Mouse (Mus musculus) kidney, postnatal 0 days (tissue): ENCODE data around the gene Lypla2. TPM values are rescaled to one million over a fixed set of nuclear protein-coding genes. Genes with fewer than 3 reads are reported as not detected.

ENCODE experiments used
- ATAC-seq: fragments of 200-750 bp; cut with Nextera tagmentation; replicated peaks from 2 replicates; pipeline ENCODE4 v1.8.0; 2017; ENCODE audit warnings: low read depth, moderate number of reproducible peaks, moderate TSS enrichment, moderate library complexity; ENCODE audit not compliant: low FRiP score
- DNase-seq: peaks from one replicate; pipeline ENCODE4 v3.0.0-alpha.2; 2016; ENCODE audit warnings: low spot score
- H3K27ac ChIP-seq: fragments of 300-500 bp; sonication (generic); 2 replicates; pipeline ENCODE4 v1.5.1; 2014; ENCODE audit warnings: mild to moderate bottlenecking
- H3K27me3 ChIP-seq: fragments of 300-500 bp; sonication (generic); 2 replicates; pipeline ENCODE4 v1.6.1; 2014; ENCODE audit warnings: low read length, mixed read lengths; ENCODE audit not compliant: insufficient read depth
- H3K36me3 ChIP-seq: fragments of 300-500 bp; sonication (generic); 2 replicates; pipeline ENCODE4 v1.6.1; 2014; ENCODE audit warnings: low read length, mixed read lengths; ENCODE audit not compliant: insufficient read depth
- H3K4me1 ChIP-seq: fragments of 300-500 bp; sonication (generic); replicated peaks from 2 replicates; pipeline ENCODE4 v1.6.1; 2014; ENCODE audit warnings: antibody characterized with exemption, low read length, mixed read lengths; ENCODE audit not compliant: insufficient read depth
- H3K4me2 ChIP-seq: fragments of 300-500 bp; sonication (generic); 2 replicates; pipeline ENCODE4 v1.6.1; 2014; ENCODE audit warnings: mild to moderate bottlenecking, low read length, moderate library complexity, mixed read lengths
- H3K4me3 ChIP-seq: fragments of 300-500 bp; sonication (generic); replicated peaks from 2 replicates; pipeline ENCODE4 v1.5.1; 2014; ENCODE audit warnings: low read depth, low read length
- H3K9ac ChIP-seq: fragments of 300-500 bp; sonication (generic); 2 replicates; pipeline ENCODE4 v1.6.1; 2014; ENCODE audit warnings: low read depth, low read length
- H3K9me3 ChIP-seq: fragments of 300-500 bp; sonication (generic); replicated peaks from 2 replicates; pipeline ENCODE4 v1.6.1; 2016; ENCODE audit warnings: low read length, inconsistent platforms, mixed read lengths
- CTCF ChIP-seq: IDR thresholded peaks from 2 replicates; pipeline ENCODE4 v1.5.1; 2016; ENCODE audit warnings: antibody characterized with exemption, low read depth, mild to moderate bottlenecking, moderate library complexity
- WGBS: fragments of 180-500 bp; shearing (Covaris S2); extraction: QIAGEN DNeasy Blood & Tissue Kit; methylation state at CpG from one replicate; pipeline ENCODE4 v1.1.7; 2014; 5-methylcytosine and 5-hydroxymethylcytosine counted together
- polyA plus RNA-seq: library from polyadenylated mRNA; unstranded; fragments of >200 nt; fragmentation: Nextera tagmentation; extraction: Ambion mirVana; gene quantifications from 2 replicates; pipeline ENCODE4 v1.2.1, GENCODE M21; 2015

The Lypla2 gene
- 117 and 123 TPM in 2 replicates for polyA plus RNA-seq

- H3K9me3 ChIP-seq, result no peaks in the 10 kb centered on the region
- no peaks in the 10 kb centered on the region for H3K27me3 ChIP-seq
- 1% methylated on average over 19 of the region's 19 CpGs for WGBS
- peaks cover 46% of the 10 kb centered on the region for H3K36me3 ChIP-seq
- peak within 1 kb of the TSS; percentile 91 for H3K4me3 ChIP-seq
- H3K4me1 ChIP-seq, result peaks cover 16% of the 10 kb centered on the region
- peak within 1 kb of the TSS; percentile 85 for H3K9ac ChIP-seq
- peak within 1 kb of the TSS; percentile 92 for H3K4me2 ChIP-seq
- DNase-seq (peak; percentile 91), ATAC-seq (peak; percentile 65)
- TF ChIP-seq CTCF, result peak; percentile 8; the same call in 1 of the 2 replicates
- H3K27ac ChIP-seq, result peak within 1 kb of the TSS; percentile 71
These were observed at the start of gene Lypla2 for GRCm38 (mm10) chr4:135972556-135972906. Gene Lypla2 (minus strand): TSS chr4:135972626.

DNA sequence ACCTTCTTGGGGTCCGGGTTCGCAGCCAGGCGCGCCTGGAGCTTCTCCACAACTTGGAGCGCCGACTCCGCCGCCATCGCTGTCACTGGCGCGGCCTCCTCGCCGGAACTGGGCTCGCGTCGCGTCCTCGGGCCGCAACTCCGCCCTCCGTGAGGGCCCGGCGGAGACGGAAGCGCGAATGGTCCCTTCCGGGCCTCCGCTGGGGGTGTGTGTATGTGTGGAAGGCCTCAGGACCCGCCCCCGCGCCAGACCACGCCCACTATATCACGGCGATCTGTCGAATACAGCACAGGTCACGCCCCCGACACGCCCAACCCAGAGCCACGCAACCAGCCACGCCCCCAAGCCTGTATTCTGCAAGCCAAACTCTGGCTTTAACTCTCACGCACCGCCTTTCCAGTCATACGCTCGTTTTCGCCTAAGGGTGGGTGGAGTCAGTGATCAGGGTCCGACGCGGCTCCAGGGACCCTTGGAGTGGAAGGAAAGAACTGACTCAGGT is 49.2 kb upstream of the Lypla2 start, which contains the start of gene Eloa:
Eloa (minus strand) TSS at position 215 of the 499 bp plus-strand sequence.
- peak; percentile 16; the same call in 1 of the 2 replicates for TF ChIP-seq CTCF
- peak; percentile 98 for ATAC-seq
- no peaks in the 10 kb centered on the region for H3K36me3 ChIP-seq
- peaks cover 8% of the 10 kb centered on the region; the same call in 1 of the 2 replicates for H3K4me1 ChIP-seq
- H3K4me2 ChIP-seq, result peak within 1 kb of the TSS; percentile 74
- WGBS, result under 1% methylated on average over 46 of the region's 48 CpGs
- H3K9me3 ChIP-seq, result no peaks in the 10 kb centered on the region
- peak within 1 kb of the TSS; percentile 85 for H3K4me3 ChIP-seq
- peak; percentile 100 for DNase-seq
- H3K27me3 ChIP-seq, result no peaks in the 10 kb centered on the region
- peak within 1 kb of the TSS; percentile 94 for H3K9ac ChIP-seq
- peak within 1 kb of the TSS; percentile 88 for H3K27ac ChIP-seq

- Histone ChIP-seq H3K27ac (peak overlapping the region; percentile 88), H3K4me1 (peaks cover 8% of the 10 kb centered on the region; the same call in 1 of the 2 replicates), H3K4me2 (peak overlapping the region; percentile 74), H3K27me3 (no peaks in the 10 kb centered on the region), H3K4me3 (peak overlapping the region; percentile 85), H3K9me3 (no peaks in the 10 kb centered on the region), H3K9ac (peak overlapping the region; percentile 94), H3K36me3 (no peaks in the 10 kb centered on the region)
- WGBS, result under 1% methylated on average over 60 of the region's 62 CpGs
- DNase-seq, result peak; percentile 51
- no peak for TF ChIP-seq CTCF
- peak; percentile 67 for ATAC-seq
These were observed 48.5 kb upstream of the Lypla2 start for GRCm38 (mm10) chr4:136020743-136021548.

DNA sequence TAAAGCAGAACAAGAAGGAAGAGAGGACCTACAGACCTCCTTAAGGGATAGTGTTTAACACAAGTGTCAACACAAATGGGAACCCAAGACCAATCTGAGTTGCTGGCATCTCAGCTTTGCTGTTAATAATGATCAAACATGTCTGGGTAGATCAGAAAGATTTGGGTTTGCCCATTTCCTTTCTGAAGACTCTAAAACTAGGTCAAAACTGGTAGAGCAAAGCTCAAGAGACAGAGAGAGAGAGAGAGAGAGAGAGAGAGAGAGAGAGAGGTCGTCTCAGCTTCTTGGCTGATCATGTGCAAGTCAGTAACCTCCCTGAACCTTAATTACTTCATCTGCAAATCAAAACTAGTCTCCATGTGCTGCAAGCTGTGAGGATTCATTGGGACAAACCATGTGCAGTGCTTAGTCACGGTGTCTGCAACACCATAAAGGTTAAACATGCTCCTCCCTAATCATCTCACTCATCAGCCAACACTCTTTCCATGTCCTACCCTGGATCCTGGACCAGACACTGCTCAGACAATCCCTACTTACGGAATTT is 43.7 kb upstream of the Lypla2 start:
- no peaks in the 10 kb centered on the region for H3K9me3 ChIP-seq
- H3K36me3 ChIP-seq, result peaks cover 13% of the 10 kb centered on the region
- H3K4me1 ChIP-seq, result peaks cover 8% of the 10 kb centered on the region; the same call in 1 of the 2 replicates
- no peak overlapping the region for H3K27ac ChIP-seq
- no peak overlapping the region for H3K4me3 ChIP-seq
- TF ChIP-seq CTCF, result no peak
- H3K9ac ChIP-seq, result no peak overlapping the region
- no peaks in the 10 kb centered on the region for H3K27me3 ChIP-seq
- ATAC-seq, result no peak
- no peak for DNase-seq
- H3K4me2 ChIP-seq, result no peak overlapping the region
- 81% methylated on average over 3 of the region's 3 CpGs for WGBS

- DNase-seq, result no peak
- Histone ChIP-seq H3K9ac (no peak overlapping the region), H3K4me2 (no peak overlapping the region), H3K27ac (no peak overlapping the region), H3K27me3 (no peaks in the 10 kb centered on the region), H3K4me3 (no peak overlapping the region), H3K36me3 (peaks cover 59% of the 10 kb centered on the region), H3K4me1 (no peaks in the 10 kb centered on the region), H3K9me3 (no peaks in the 10 kb centered on the region)
- ATAC-seq, result no peak
- no peak for TF ChIP-seq CTCF
- WGBS, result 92% methylated on average over 4 of the region's 4 CpGs
These were observed 38.2 kb upstream of the Lypla2 start for GRCm38 (mm10) chr4:136010586-136010985.

DNA sequence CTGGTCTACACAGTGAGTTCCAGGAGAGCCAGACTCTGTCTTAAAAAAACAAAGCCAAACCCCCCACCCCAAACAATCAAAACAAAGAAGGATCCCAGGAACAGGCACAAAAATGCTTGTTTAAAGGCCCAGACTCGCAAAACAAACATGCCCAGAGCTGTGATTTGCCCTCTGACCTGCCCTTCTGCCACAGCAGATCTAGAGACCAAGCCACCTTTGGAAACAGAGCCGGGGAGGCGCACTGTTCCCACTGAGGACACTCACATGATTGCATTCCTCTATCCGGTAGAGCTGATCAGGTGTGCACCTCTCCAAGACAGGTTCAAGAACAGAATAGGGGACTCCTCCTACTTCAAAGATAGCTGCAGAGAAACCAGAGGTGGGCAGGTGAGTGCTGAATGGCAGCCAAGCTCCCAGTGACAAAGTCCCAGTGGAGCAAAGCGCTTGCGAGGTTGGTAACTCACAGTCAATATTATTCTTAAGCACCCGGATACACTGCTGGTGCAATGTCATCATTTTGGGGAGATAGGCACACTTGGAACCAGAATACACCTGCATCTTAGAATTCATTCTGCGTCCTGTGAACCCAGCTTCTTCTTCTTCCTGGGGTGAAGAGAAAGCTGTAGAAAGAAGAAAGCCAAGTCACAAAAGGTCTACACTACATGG is 36.5 kb upstream of the Lypla2 start:
- H3K4me2 ChIP-seq, result no peak overlapping the region
- no peak overlapping the region for H3K4me3 ChIP-seq
- no peaks in the 10 kb centered on the region for H3K4me1 ChIP-seq
- ATAC-seq, result no peak
- no peak overlapping the region for H3K9ac ChIP-seq
- 86% methylated on average over 8 of the region's 8 CpGs for WGBS
- H3K27ac ChIP-seq, result no peak overlapping the region
- TF ChIP-seq CTCF, result no peak
- no peaks in the 10 kb centered on the region for H3K27me3 ChIP-seq
- H3K9me3 ChIP-seq, result no peaks in the 10 kb centered on the region
- no peak for DNase-seq
- H3K36me3 ChIP-seq, result peaks cover 74% of the 10 kb centered on the region
